Mouse (Mus musculus): ENCODE measurements around the gene Kcnt2.

Gene Kcnt2

GRCm38 (mm10) chr1:140379526-140379925, 133.6 kb downstream of the Kcnt2 start:
- DNase-seq, result no peak

GRCm38 (mm10) chr1:140381093-140381492, 135.1 kb downstream of the Kcnt2 start:
- no peak for DNase-seq

DNA sequence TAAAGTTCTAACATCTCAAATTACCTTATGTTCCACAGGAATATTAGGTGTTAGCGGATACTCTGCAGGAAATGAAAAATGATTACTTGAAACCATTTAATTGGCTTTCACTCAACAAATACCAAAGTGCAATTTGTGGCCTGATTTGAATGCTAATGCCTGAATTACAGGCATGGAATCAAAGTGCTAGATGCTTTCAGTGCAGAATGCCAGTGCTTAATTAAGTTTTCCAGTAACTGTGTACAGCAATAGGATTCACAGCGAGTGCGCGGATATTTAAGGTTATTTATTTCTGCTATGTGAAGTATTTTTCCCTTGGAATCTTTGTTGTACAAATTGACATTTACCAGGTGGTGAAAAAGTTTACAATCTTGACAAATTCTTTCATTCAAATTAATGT, 144.3 kb downstream of the Kcnt2 start:
- DNase-seq, result no peak

- no peak for DNase-seq
Measured at GRCm38 (mm10) chr1:140397756-140398155, 151.8 kb downstream of the Kcnt2 start.

- DNase-seq, result no peak
Measured at GRCm38 (mm10) chr1:140406631-140407288, 160.8 kb downstream of the Kcnt2 start.

GRCm38 (mm10) chr1:140415761-140416160, 169.8 kb downstream of the Kcnt2 start:
- DNase-seq, result peak in 1 of 2 experiments; percentile 23

DNA sequence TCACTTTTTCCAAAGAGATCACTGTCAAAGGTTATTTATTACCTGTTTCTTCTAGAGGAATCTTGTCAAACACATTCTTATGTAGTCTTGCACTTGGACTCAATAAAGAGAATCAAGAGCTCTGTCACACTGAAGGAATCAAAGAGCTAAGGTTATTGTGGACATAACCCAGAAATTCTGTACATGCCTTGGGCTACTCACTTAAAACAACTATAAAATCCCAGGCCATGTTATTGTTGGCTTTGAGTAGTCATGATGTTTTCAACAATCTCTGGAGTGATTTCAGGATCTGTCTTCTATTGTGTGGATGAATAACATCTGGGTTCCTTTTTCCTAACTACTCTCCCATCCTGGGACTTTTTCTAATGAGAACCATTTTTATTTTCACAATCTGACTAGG, 177.0 kb downstream of the Kcnt2 start:
- peak in 1 of 2 experiments; percentile 27 for DNase-seq

DNA sequence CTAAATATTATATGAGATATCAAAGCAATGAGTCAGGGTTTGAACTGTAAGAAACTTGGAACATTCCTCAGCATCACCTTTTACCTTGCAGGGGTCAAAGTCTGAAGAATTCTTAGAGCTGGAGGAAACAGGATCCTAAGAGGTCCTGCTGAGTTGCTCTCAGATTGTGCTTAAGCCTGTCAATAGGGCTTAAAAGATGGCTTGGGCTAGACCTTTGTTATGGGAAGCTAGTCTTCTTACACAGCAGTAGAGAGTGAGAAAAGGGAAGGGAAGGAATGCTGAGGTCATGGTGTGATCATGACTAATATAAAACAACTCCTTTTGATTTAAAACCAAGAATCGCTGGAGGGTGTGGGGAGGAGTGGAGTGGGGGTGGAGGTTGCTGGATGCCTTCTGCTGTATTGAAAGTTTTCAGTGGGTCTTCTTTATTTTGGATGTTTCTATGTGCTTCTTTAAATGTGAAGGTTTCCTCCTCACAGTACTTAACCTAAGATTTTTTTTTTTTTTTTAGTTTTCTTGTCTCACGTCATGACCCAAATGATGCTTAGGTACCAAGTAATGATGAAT, 183.4 kb downstream of the Kcnt2 start:
- DNase-seq, result no peak

DNA sequence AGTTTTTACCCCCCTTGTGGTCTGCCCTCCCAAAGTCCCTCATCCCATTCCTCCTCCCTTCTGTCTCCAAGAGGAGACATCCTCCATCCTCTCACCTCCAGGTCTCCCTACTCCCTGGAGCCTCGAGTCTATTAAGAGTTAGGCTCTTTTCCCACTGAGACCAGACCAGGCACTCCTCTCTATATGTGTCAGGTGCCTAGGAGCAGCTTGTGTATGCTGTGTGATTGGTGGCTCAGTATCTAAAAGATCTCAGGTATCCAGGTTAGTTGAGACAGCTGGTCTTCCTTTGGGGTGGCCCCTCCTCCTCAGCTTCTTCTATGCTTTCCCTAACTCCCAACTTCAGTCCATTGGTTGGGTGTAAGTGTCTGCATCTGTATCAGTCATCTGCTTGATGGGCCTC, 186.1 kb downstream of the Kcnt2 start:
- DNase-seq, result no peak

DNA sequence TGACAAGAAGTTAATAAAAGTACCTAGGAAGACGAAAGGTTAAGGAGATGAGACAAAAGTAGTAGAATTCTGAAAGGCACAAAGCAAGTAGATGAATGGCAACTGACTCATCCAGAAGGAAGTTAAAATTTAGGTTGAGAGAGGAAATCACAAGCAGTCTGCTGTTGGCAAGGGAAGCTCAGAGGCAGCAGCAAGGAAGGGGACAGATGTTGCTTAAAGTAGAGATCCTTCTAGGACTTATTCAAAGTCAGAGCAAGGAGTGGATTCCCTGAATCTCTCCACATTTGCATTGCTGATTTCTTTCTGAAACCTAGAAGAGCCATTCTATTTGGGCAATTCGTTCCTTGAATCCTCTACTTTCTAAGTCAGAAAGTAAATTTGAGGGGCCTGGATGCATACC, 188.8 kb downstream of the Kcnt2 start:
- no peak for DNase-seq

- DNase-seq, result no peak
Measured at GRCm38 (mm10) chr1:140438176-140438575, 192.2 kb downstream of the Kcnt2 start.

DNA sequence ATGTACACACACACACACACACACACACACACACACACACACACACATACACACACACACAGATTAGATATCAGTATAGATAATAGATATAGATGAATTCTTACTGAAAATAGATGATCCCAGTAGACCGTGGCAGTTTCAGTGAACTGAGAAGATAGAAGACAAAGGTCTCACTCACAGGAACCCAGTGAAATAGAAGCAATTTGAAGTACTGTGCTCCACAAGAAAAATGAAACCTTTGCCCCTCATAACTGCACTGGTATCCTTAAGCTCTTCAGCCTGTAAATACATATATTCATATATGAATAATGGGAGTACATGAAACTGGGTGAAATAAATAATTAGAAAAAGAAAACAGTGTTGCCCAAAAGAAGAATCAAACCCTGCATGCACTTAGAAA, 197.9 kb downstream of the Kcnt2 start:
- no peak for DNase-seq

DNA sequence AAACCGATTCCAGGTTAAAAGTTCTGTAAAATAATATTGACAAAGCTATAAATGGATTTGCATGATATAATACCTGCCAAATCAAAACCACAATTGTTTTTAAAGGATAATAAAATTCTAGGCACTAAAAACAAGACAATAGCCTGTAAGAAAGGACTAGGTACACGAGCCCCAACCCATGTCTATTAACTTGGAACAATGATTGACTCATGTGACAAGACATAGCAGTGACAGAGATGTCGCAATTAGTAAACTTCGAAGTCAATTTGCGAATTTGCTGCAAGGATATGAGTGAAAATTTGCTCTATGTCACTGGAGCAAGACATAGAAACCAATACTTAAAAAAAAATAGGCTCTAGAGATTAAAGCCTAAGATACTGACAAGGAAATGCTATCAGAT, 198.4 kb downstream of the Kcnt2 start:
- DNase-seq, result no peak

- DNase-seq, result no peak
Measured at GRCm38 (mm10) chr1:140451461-140451860, 205.5 kb downstream of the Kcnt2 start.

DNA sequence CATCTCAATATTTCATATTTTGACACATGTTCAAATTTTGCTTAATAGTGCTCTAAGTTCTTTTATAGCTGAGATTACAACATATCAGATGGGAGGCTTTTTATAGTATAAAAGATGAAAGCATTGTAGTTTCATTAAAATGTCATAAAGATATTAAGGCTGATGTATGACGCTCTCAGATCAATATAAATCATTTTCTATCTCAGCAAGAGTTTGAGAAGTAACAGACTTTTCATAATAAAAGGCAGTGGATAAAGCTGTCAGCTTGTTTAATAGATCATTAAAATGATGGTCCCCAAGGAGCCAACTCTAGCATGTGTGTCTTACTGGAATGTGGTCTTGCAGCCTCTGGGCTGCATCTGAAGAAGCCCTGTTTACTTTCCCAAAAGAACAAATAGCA, 206.0 kb downstream of the Kcnt2 start:
- DNase-seq, result peak in 1 of 2 experiments; percentile 19

- DNase-seq, result no peak
Measured at GRCm38 (mm10) chr1:140455903-140456302, 209.9 kb downstream of the Kcnt2 start.

- no peak for DNase-seq
Measured at GRCm38 (mm10) chr1:140456873-140457272, 210.9 kb downstream of the Kcnt2 start.

DNA sequence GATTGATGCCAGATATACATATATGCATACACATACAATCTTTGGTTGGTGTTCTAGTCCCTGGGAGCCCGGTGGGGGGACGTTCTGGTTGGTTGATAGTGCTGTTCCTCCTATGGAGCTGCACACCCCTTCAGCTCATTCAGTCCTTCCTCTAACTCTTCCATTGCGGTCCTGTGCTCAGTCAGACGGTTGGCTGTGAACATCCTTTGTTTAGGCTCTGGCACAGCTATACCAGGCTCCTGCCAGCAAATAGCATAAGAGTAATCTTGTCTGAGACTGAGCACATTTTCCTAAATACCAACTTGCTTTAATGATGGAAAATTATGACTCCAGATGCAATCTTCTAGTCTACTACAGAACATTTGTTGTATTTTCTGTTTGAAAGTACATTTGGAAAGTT, 222.4 kb downstream of the Kcnt2 start:
- DNase-seq, result no peak

- DNase-seq, result no peak
Measured at GRCm38 (mm10) chr1:140469586-140469985, 223.6 kb downstream of the Kcnt2 start.

GRCm38 (mm10) chr1:140476921-140477320, 231.0 kb downstream of the Kcnt2 start:
- DNase-seq, result no peak

DNA sequence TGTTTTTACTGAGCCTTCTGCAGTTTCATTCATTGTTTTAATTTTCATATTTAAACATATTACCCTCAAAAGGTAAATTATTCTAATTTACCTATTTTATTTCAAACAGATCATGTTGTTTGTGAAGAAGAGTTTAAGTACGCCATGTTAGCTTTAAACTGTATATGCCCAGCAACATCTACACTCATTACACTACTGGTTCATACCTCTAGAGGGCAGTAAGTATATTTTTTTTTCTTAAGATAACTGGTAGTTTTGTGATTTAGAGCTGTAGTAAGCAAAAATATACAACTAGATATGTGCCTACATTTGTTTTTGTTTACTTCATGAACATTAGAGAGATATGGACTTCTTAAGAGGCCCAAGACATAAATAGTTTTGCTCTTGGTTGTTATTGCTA, 238.1 kb downstream of the Kcnt2 start:
- no peak for DNase-seq

GRCm38 (mm10) chr1:140489816-140490215, 243.9 kb downstream of the Kcnt2 start:
- no peak for DNase-seq

DNA sequence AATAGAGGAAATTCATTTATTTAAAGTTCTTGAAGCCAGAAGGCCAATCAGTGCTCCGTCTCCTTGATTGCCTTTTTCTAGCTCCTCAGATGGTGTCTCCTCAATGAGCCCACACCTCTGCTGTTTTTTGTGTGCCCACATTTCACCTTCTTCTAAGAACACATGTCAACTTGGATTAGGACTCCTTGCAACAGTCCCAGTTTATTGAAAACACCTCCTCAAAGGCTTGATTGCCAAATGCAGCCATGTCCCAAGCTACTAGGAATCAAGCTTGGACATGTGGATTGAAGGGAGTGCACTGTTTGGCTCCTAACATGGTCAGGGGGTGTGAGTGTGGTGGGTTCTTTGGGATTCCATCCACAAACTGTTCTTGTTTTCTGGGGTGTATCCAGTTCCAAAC, 245.4 kb downstream of the Kcnt2 start:
- no peak for DNase-seq

- no peak for DNase-seq
Measured at GRCm38 (mm10) chr1:140492237-140492636, 246.3 kb downstream of the Kcnt2 start.

- no peak for DNase-seq
Measured at GRCm38 (mm10) chr1:140513451-140513850, 267.5 kb downstream of the Kcnt2 start.

All from kidney, adult 8-10 months (tissue).